Mouse (Mus musculus): ENCODE measurements at regions not wholly inside any gene's neighbourhood (a gene's known extent, or its start where the extent isn't known, plus 50 kb on each side); places are given as distances from the start of the nearest gene placed in this dataset.
"Not testable (repeated sequence)": the region's sequence is repeated elsewhere in the genome, so short reads cannot be mapped to it uniquely, and the experiment has no call there.

DNA sequence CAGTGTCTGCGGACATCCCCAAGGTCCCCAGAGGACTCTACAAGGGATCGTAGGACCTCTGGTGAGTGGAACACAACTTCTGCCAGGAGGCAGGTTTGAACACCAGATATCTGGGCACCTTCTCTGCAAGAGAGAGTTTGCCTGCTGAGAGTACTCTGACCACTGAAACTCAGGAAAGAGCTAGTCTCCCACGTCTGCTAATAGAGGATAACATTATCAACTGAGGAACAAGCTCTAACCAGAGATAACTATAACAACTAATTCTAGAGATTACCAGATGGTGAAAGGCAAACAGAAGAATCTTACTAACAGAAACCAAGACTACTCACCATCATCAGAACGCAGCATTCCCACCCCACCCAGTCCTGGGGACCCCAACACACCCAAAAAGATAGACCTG is 415.1 kb downstream of the Sis start:
- not testable (repeated sequence) for H3K4me1 ChIP-seq; H3K4me2 ChIP-seq; H3K4me3 ChIP-seq; H3K27ac ChIP-seq; H3K9ac ChIP-seq; H3K9me3 ChIP-seq; H3K36me3 ChIP-seq (replicated peaks); ATAC-seq (replicated peaks); H3K27me3 ChIP-seq (replicated peaks)
- 95% methylated on average over 4 of the region's 4 CpGs for WGBS

DNA sequence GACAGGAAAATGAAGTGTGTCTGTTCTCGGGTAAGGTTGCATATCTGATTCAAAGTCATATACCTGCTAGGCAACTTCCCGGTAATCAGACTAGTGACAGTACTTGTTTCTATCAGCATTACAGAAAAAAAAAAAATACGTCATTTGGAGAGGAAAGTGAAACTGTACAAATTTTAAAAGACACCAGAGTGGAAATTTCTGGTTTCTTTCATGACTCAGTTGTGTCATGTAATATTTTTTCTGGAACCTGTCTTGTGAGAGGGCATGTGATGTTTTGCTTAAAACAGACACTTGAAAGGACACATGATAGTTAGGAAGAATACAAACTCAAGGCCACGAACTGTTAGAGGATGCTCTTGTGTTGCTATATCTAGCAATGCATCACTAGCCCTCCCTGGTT is 433.7 kb downstream of the Sis start:
- Histone ChIP-seq H3K27ac (no peak overlapping the region), H3K4me3 (no peak overlapping the region), H3K4me1 (no peaks in the 10 kb centered on the region), H3K9ac (no peak overlapping the region), H3K4me2 (no peak overlapping the region), H3K9me3 (no peaks in the 10 kb centered on the region), H3K36me3 (replicated peaks) (no peaks in the 10 kb centered on the region), H3K27me3 (replicated peaks) (no peaks in the 10 kb centered on the region)
- no peak for ATAC-seq (replicated peaks)
- WGBS = 85% methylated on average over 4 of the region's 4 CpGs

DNA sequence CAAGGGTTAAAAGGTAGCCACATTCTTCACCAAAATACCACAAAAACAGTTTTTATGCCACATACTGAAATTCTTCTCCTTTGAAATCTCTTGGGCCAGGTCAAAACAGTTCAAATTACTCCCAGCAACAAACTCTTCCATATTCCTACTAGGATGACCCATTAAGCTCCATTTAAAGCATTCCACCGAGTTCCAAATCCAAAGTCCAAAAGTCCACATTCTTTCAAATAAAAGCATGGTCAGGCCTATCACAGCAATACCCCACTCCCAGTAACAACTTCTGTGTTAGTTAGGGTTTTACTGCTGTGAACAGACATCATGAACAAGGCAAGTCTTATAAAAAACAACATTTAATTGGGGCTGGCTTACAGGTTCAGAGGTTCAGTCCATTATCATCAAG is 441.9 kb downstream of the Sis start:
- not testable (repeated sequence) for H3K4me3 ChIP-seq; H3K27me3 ChIP-seq (replicated peaks); H3K27ac ChIP-seq; H3K9ac ChIP-seq; H3K4me1 ChIP-seq; H3K4me2 ChIP-seq; H3K36me3 ChIP-seq (replicated peaks); ATAC-seq (replicated peaks); H3K9me3 ChIP-seq
- 84% methylated on average over 1 of the region's 1 CpGs for WGBS

DNA sequence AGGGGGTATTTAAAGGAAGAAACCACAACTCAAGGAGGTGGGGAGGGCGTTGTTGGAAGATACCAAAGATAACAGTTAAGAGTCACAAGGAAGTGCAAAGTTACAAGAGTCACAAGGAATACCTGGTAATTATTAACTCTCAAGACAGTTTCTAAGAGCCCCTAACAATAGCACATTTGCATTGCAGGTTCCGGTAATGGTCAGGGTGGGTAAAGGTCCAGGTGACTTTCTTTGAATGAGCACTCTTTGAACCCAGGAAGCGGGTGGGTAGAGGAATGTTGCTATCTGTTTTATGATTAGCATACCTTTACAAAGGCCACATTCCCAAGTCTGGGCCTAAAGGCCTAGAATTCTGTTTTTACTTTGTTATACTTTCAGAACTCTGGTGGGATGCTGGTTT is 449.8 kb downstream of the Sis start:
- H3K4me2 ChIP-seq; H3K9ac ChIP-seq; H3K27ac ChIP-seq; H3K4me3 ChIP-seq; H3K36me3 ChIP-seq (replicated peaks); H3K9me3 ChIP-seq; H3K27me3 ChIP-seq (replicated peaks); H3K4me1 ChIP-seq; ATAC-seq (replicated peaks): not testable (repeated sequence)
- 87% methylated on average over 3 of the region's 3 CpGs for WGBS

DNA sequence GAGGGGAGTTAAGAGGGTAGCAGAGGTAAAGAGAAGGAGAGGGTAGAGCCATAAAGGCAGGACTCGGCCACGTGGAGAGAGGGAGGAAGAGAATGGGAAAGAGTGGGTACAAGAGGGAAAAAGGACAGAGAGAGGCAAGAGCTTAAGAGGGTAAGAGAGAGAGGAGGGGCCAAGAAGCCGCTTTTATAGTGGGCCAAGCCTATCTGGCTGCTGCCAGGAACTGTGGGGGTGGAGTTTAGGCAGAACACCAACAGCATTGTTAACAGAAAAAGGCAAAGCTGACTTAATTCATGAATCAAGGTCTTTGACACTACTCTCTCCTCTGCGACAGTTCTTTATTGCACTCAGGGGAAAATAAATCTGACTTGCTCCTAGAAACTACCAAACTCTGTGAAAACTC is 463.4 kb downstream of the Sis start:
- Histone ChIP-seq H3K36me3 (replicated peaks) (no peaks in the 10 kb centered on the region), H3K9me3 (no peaks in the 10 kb centered on the region), H3K4me2 (no peak overlapping the region), H3K27ac (no peak overlapping the region), H3K27me3 (replicated peaks) (no peaks in the 10 kb centered on the region), H3K4me3 (no peak overlapping the region), H3K9ac (no peak overlapping the region), H3K4me1 (no peaks in the 10 kb centered on the region)
- peak; percentile 63; the same call in 1 of the 2 replicates for ATAC-seq (replicated peaks)
- 56% methylated on average over 4 of the region's 4 CpGs for WGBS

DNA sequence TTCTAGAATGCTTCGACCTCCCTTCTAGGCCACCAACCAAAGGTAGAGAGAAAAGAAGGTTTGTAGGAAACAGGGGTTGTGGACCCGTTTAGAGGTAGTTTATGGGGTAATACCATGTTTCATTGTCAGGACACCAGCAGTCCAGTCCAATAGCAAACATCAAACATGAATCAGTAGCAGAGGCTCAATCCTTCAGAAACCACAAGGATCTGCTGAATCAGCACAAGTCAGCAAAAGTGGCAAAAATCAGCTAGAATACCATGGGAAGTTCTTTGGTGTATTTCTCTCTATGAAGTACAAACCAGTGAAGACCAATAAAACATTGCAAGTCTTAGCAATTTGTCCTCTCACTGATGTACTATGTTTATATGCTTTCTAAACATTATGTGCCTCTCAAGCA is 465.9 kb downstream of the Sis start:
- no peak for ATAC-seq (replicated peaks)
- H3K36me3 ChIP-seq (replicated peaks) = no peaks in the 10 kb centered on the region
- no peak overlapping the region for H3K27ac ChIP-seq
- no peak overlapping the region for H3K4me2 ChIP-seq
- WGBS = 91% methylated on average over 2 of the region's 2 CpGs
- no peaks in the 10 kb centered on the region for H3K4me1 ChIP-seq
- H3K9me3 ChIP-seq = no peaks in the 10 kb centered on the region
- H3K9ac ChIP-seq = no peak overlapping the region
- no peak overlapping the region for H3K4me3 ChIP-seq
- no peaks in the 10 kb centered on the region for H3K27me3 ChIP-seq (replicated peaks)

DNA sequence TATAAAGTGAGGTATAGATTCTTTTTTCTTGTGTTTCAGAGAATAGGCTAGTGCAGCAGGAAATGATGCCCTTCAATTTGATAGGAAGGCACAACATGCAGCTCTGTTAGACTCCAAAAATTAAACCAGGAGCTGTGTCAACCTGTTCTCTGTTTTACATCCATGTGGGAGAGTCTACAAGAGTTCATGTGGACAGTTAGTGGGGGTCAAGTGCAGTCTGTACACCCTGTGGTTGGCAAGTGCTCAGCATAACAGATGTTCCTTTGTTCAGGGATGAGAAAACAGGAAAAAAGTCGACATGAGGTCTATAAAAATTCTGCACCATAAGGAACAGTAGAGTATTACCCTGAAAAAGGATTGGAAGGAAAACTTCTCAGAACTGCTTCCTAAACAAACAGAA is 512.3 kb downstream of the Sis start:
- Histone ChIP-seq H3K27ac (no peak overlapping the region), H3K9ac (no peak overlapping the region), H3K27me3 (replicated peaks) (no peaks in the 10 kb centered on the region), H3K9me3 (no peaks in the 10 kb centered on the region), H3K36me3 (replicated peaks) (no peaks in the 10 kb centered on the region), H3K4me3 (no peak overlapping the region), H3K4me2 (no peak overlapping the region), H3K4me1 (no peaks in the 10 kb centered on the region)
- ATAC-seq (replicated peaks) = no peak; the same call in 1 of the 2 replicates
- 33% methylated on average over 1 of the region's 1 CpGs for WGBS

Data from midbrain, embryonic 15.5 days (tissue).